Mouse (Mus musculus) adrenal gland, postnatal 14 days (tissue): ENCODE results near the gene Lrrc59. TPM values are rescaled to one million over a fixed set of nuclear protein-coding genes. Genes with fewer than 3 reads are reported as not detected.

Experiments
- DNase-seq: peaks from one replicate; pipeline ENCODE4 v3.0.0; 2021; ENCODE audit warnings: mixed read lengths
- long read RNA-seq, 2 experiments: library from polyadenylated mRNA; stranded (forward); transcript quantifications; one replicate each; pipeline ENCODE4 v2.0.0; 2021
- total RNA-seq: library from RNA; stranded (reverse); gene quantifications from 2 replicates; pipeline ENCODE4 v1.2.3, GENCODE M21; 2021

Gene Lrrc59
- total RNA-seq: 111 and 121 TPM in 2 replicates
- long read RNA-seq, experiment 1, transcript Lrrc59-201 (7 exons, 2,837 nt): major isoform, 408 of 426 reads
- long read RNA-seq, experiment 1, partial matches to known transcripts: 11 of 426 reads
- long read RNA-seq, experiment 1, other reads (novel, unspliced or antisense): 7 of 426 reads
- long read RNA-seq, experiment 2, transcript Lrrc59-201 (7 exons, 2,837 nt): major isoform, 265 of 283 reads
- long read RNA-seq, experiment 2, partial matches to known transcripts: 10 of 283 reads
- long read RNA-seq, experiment 2, other reads (novel, unspliced or antisense): 8 of 283 reads

- DNase-seq: peak; percentile 97
Observed at GRCm38 (mm10) chr11:94629199-94629883, at the start of gene Lrrc59. Gene Lrrc59 (plus strand): TSS chr11:94629767.

- no peak for DNase-seq
Observed at GRCm38 (mm10) chr11:94580111-94580740, 49.3 kb upstream of the Lrrc59 start.

- DNase-seq: no peak
Observed at GRCm38 (mm10) chr11:94585091-94585490, 44.5 kb upstream of the Lrrc59 start.

GRCm38 (mm10) chr11:94587511-94587910 lies 42.1 kb upstream of the Lrrc59 start:
- no peak for DNase-seq

GRCm38 (mm10) chr11:94596311-94596852 lies 33.2 kb upstream of the Lrrc59 start:
- DNase-seq: no peak

- peak; percentile 92 for DNase-seq
Observed at GRCm38 (mm10) chr11:94597319-94597718, 32.2 kb upstream of the Lrrc59 start.

GRCm38 (mm10) chr11:94598437-94599120 lies 31.0 kb upstream of the Lrrc59 start:
- no peak for DNase-seq

- DNase-seq: no peak
Observed at GRCm38 (mm10) chr11:94600447-94600846, 29.1 kb upstream of the Lrrc59 start.

GRCm38 (mm10) chr11:94601321-94602281 lies 28.0 kb upstream of the Lrrc59 start, which contains the start of gene Acsf2:
Gene Acsf2 (minus strand): TSS chr11:94601871.
- peak; percentile 92 for DNase-seq

GRCm38 (mm10) chr11:94602356-94602955 lies 27.1 kb upstream of the Lrrc59 start:
- DNase-seq: peak; percentile 36

- peak; percentile 73 for DNase-seq
Observed at GRCm38 (mm10) chr11:94610744-94611740, 18.5 kb upstream of the Lrrc59 start.

- DNase-seq: no peak
Observed at GRCm38 (mm10) chr11:94614603-94615002, 15.0 kb upstream of the Lrrc59 start.

- DNase-seq: no peak
Observed at GRCm38 (mm10) chr11:94615494-94615893, 14.1 kb upstream of the Lrrc59 start.

- no peak for DNase-seq
Observed at GRCm38 (mm10) chr11:94617646-94618045, 11.9 kb upstream of the Lrrc59 start.

GRCm38 (mm10) chr11:94620766-94621457 lies 8.7 kb upstream of the Lrrc59 start:
- DNase-seq: no peak

GRCm38 (mm10) chr11:94621458-94621852 lies 8.1 kb upstream of the Lrrc59 start:
- no peak for DNase-seq

GRCm38 (mm10) chr11:94622162-94622561 lies 7.4 kb upstream of the Lrrc59 start:
- no peak for DNase-seq

GRCm38 (mm10) chr11:94629884-94630198 lies 274 bp downstream of the Lrrc59 start:
- DNase-seq: no peak
